Mouse (Mus musculus) ES-E14 (cell line): ENCODE measurements around the gene Rfxank.

Experiments
- CHD2 ChIP-seq: IDR thresholded peaks from 2 replicates; pipeline ENCODE4 v1.6.1; 2014; ENCODE audit warnings: mild to moderate bottlenecking, low read depth, low read length, inconsistent platforms
- ZC3H11A ChIP-seq: IDR thresholded peaks from 2 replicates; pipeline ENCODE4 v1.6.1; 2012; ENCODE audit warnings: low read depth, mild to moderate bottlenecking, inconsistent platforms, low read length, borderline replicate concordance

DNA sequence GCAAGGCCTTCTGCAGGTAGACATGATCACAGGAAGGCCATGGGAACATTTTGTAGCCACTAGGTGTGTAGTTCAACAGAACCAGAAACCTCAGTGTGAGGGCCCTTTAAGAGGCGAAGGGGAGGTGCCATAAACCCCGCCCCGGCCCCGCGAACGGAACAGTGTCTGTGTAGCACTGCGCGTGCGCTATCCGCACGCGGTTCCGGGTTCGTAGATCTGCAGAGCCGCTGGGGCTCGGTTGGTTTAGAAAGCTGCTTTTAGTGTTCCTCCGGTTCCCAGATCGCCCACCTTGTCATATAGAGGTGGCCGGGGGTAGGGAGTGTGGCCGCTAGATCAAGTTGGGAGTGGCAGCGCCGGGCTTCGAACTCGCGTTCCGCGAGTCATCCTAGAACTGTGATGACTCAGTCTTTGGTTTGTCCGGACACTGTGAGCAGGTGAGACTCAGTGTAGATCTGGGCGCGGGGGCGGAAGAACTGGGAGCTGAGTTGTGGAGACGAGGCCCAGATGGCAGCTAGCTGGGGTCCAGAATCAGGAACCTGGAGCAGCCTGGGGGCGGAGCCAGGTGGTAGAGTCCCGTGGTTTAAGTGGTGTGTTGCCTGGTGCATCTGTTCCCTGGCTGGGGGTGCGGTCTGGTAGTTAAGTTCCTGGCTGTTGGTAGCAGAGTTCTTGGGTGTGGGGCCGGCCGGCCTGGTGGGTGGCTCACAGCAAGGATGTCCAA is 7.6 kb downstream of the Rfxank start, which contains the start of gene Nr2c2ap:
- TF ChIP-seq ZC3H11A, result no peak
- TF ChIP-seq CHD2, result no peak
